Mouse (Mus musculus): ENCODE measurements at regions not wholly inside any gene's neighbourhood (a gene's known extent, or its start where the extent isn't known, plus 50 kb on each side); places are given as distances from the start of the nearest gene placed in this dataset.

DNA sequence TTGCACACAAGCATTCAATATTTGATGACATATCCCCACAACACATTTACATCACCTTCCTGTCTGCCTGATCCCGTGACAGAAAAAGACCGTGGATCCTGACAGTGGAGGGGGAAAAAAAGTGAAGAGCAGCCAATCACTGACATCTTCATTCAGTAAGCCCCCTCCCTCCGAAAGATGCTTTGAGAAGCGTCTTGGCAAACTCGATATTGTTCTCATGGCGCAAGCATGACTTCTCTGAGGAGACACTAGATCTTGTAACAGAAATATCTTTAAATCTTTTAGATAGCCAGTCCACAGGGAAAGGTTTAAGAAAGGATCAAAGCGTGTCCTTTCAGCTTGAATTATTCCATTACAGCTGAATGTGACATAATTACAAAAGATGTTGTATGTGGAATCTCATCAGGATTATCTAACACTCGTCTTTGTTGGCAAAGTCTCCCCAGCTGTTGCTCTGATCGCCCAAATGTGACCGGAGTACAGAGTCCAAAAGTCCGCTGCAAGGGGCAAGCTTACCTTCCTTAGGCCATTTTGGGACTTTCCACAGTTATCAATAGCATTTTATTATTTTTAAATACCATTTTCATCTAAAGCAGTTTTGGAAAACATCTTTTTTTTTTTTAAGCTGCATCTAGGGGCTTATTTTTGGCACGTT, 95.8 kb upstream of the Pitx2 start:
- TF ChIP-seq CTCF (IDR thresholded peaks at IDR 0.05) = no peak
- TF ChIP-seq EP300 (IDR thresholded peaks at IDR 0.05) = no peak

All from lung, postnatal 0 days (tissue).